Mouse (Mus musculus): ENCODE measurements around the gene Dlgap1. TPM values are rescaled to one million over a fixed set of nuclear protein-coding genes. Genes with fewer than 3 reads are reported as not detected.

Gene Dlgap1
- total RNA-seq, 2 experiments from 2014 or later = 0.05 to 0.22 TPM

GRCm38 (mm10) chr17:70401909-70402308 is 433.0 kb downstream of the Dlgap1 start:
- TF ChIP-seq CTCF (IDR thresholded peaks at IDR 0.05) = no peak
- intact Hi-C loops (cut with DNase I) = no loop called here
- no peak overlapping the region for H3K4me3 ChIP-seq

GRCm38 (mm10) chr17:70403750-70404149 is 434.9 kb downstream of the Dlgap1 start:
- intact Hi-C loops (cut with DNase I) = no loop called here
- no peak for TF ChIP-seq CTCF (IDR thresholded peaks at IDR 0.05)
- Histone ChIP-seq H3K27ac (no peak overlapping the region), H3K4me3 (no peak overlapping the region)
- no peak for DNase-seq

More at GRCm38 (mm10) chr17:70401909-70402308, 433.0 kb downstream of the Dlgap1 start:
- no peak overlapping the region for H3K27ac ChIP-seq
- DNase-seq = no peak

GRCm38 (mm10) chr17:70414202-70414601 is 445.3 kb downstream of the Dlgap1 start:
- intact Hi-C loops (cut with DNase I) = no loop called here
- no peak for TF ChIP-seq CTCF (IDR thresholded peaks at IDR 0.05)
- Histone ChIP-seq H3K27ac (no peak overlapping the region), H3K4me3 (no peak overlapping the region)
- DNase-seq = no peak

- intact Hi-C loops (cut with DNase I) = no loop called here
- TF ChIP-seq CTCF (IDR thresholded peaks at IDR 0.05) = no peak
- Histone ChIP-seq H3K27ac (no peak overlapping the region), H3K4me3 (no peak overlapping the region)
- no peak for DNase-seq
These were observed 459.0 kb downstream of the Dlgap1 start for GRCm38 (mm10) chr17:70427866-70428265.

GRCm38 (mm10) chr17:70429746-70430451 is 461.0 kb downstream of the Dlgap1 start:
- H3K27ac ChIP-seq = no peak overlapping the region
- TF ChIP-seq CTCF (IDR thresholded peaks at IDR 0.05) = peak; percentile 91
- H3K4me3 ChIP-seq = no peak overlapping the region
- intact Hi-C loops (cut with DNase I) = loop anchor here (1.0 kb wide), 1 partner anchor 203 kb away; no protein-coding TSS in a partner anchor
- DNase-seq = peak; percentile 60

GRCm38 (mm10) chr17:70430452-70430787 is 461.5 kb downstream of the Dlgap1 start:
- peak; percentile 55 for TF ChIP-seq CTCF (IDR thresholded peaks at IDR 0.05)
- intact Hi-C loops (cut with DNase I) = no loop called here
- H3K27ac ChIP-seq = no peak overlapping the region
- no peak for DNase-seq
- no peak overlapping the region for H3K4me3 ChIP-seq

- Histone ChIP-seq H3K27ac (no peak overlapping the region), H3K4me3 (no peak overlapping the region)
- intact Hi-C loops (cut with DNase I) = no loop called here
- no peak for DNase-seq
- no peak for TF ChIP-seq CTCF (IDR thresholded peaks at IDR 0.05)
These were observed 464.0 kb downstream of the Dlgap1 start for GRCm38 (mm10) chr17:70432834-70433233.

- TF ChIP-seq CTCF (IDR thresholded peaks at IDR 0.05) = no peak
- intact Hi-C loops (cut with DNase I) = no loop called here
- Histone ChIP-seq H3K4me3 (no peak overlapping the region), H3K27ac (no peak overlapping the region)
- DNase-seq = no peak
These were observed 465.7 kb downstream of the Dlgap1 start for GRCm38 (mm10) chr17:70434549-70434948.

- no peak for TF ChIP-seq CTCF (IDR thresholded peaks at IDR 0.05)
- no peak for DNase-seq
- Histone ChIP-seq H3K27ac (no peak overlapping the region), H3K4me3 (no peak overlapping the region)
- intact Hi-C loops (cut with DNase I) = no loop called here
These were observed 466.7 kb downstream of the Dlgap1 start for GRCm38 (mm10) chr17:70435612-70436011.

GRCm38 (mm10) chr17:70437229-70437628 is 468.4 kb downstream of the Dlgap1 start:
- DNase-seq = no peak
- intact Hi-C loops (cut with DNase I) = no loop called here
- TF ChIP-seq CTCF (IDR thresholded peaks at IDR 0.05) = no peak
- Histone ChIP-seq H3K27ac (no peak overlapping the region), H3K4me3 (no peak overlapping the region)

- TF ChIP-seq CTCF (IDR thresholded peaks at IDR 0.05) = no peak
- no peak overlapping the region for H3K27ac ChIP-seq
- intact Hi-C loops (cut with DNase I) = no loop called here
- H3K4me3 ChIP-seq = no peak overlapping the region
- DNase-seq = no peak
These were observed 474.1 kb downstream of the Dlgap1 start for GRCm38 (mm10) chr17:70442976-70443375.

- intact Hi-C loops (cut with DNase I) = no loop called here
- H3K27ac ChIP-seq = no peak overlapping the region
- no peak for TF ChIP-seq CTCF (IDR thresholded peaks at IDR 0.05)
- no peak overlapping the region for H3K4me3 ChIP-seq
- DNase-seq = no peak
These were observed 477.6 kb downstream of the Dlgap1 start for GRCm38 (mm10) chr17:70446451-70446850.

- intact Hi-C loops (cut with DNase I) = no loop called here
- H3K27ac ChIP-seq = no peak overlapping the region
- no peak overlapping the region for H3K4me3 ChIP-seq
- DNase-seq = no peak
- TF ChIP-seq CTCF (IDR thresholded peaks at IDR 0.05) = no peak
These were observed 486.2 kb downstream of the Dlgap1 start for GRCm38 (mm10) chr17:70455036-70455435.

GRCm38 (mm10) chr17:70457103-70457502 is 488.2 kb downstream of the Dlgap1 start:
- intact Hi-C loops (cut with DNase I) = no loop called here

More at GRCm38 (mm10) chr17:70457103-70457502, 488.2 kb downstream of the Dlgap1 start:
- TF ChIP-seq CTCF (IDR thresholded peaks at IDR 0.05) = no peak
- Histone ChIP-seq H3K4me3 (no peak overlapping the region), H3K27ac (no peak overlapping the region)
- DNase-seq = no peak

All from gastrocnemius, adult 2 months (tissue).